Mouse (Mus musculus) ES-E14 (cell line): ENCODE results near the gene Syt8.

Source experiments
- CHD2 ChIP-seq: IDR thresholded peaks from 2 replicates; pipeline ENCODE4 v1.6.1; 2014; ENCODE audit warnings: mild to moderate bottlenecking, low read depth, low read length, inconsistent platforms
- HCFC1 ChIP-seq: IDR thresholded peaks from 2 replicates; pipeline ENCODE4 v1.6.1; 2012; ENCODE audit warnings: low read length, inconsistent platforms, borderline replicate concordance; ENCODE audit not compliant: insufficient read depth
- MAFK ChIP-seq: IDR thresholded peaks from 2 replicates; pipeline ENCODE4 v1.6.1; 2014; ENCODE audit warnings: mild to moderate bottlenecking, low read depth, low read length, inconsistent platforms; ENCODE audit not compliant: insufficient read depth
- ZC3H11A ChIP-seq: IDR thresholded peaks from 2 replicates; pipeline ENCODE4 v1.6.1; 2012; ENCODE audit warnings: low read depth, mild to moderate bottlenecking, inconsistent platforms, low read length, borderline replicate concordance
- ZNF384 ChIP-seq: IDR thresholded peaks from 2 replicates; pipeline ENCODE4 v1.6.1; 2012; ENCODE audit warnings: low read depth, low read length, inconsistent platforms

DNA sequence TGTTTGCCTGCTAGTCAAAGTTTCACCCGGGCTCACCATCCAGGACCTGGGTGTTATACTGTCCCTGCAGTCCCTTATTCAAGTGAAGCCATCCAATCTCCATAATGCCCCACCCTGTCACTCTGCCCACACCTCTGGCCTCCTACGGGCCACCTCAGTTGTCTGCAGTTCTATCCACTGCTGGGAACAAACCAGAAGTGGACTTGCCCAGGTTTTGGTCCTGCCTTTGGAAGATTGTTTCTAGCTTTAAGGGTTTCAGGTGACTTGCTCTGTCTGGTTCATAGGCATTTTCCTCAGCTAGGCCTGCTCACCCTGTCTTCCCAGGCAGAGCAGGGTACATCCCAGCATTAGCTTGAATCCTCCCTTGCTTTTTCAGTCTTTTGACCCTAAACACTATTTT is 20.6 kb downstream of the Syt8 start:
- TF ChIP-seq MAFK (no peak), CHD2 (no peak), ZNF384 (no peak), HCFC1 (no peak), ZC3H11A (no peak)
